Mouse (Mus musculus): ENCODE measurements around the gene Slc25a17.

Gene Slc25a17

DNA sequence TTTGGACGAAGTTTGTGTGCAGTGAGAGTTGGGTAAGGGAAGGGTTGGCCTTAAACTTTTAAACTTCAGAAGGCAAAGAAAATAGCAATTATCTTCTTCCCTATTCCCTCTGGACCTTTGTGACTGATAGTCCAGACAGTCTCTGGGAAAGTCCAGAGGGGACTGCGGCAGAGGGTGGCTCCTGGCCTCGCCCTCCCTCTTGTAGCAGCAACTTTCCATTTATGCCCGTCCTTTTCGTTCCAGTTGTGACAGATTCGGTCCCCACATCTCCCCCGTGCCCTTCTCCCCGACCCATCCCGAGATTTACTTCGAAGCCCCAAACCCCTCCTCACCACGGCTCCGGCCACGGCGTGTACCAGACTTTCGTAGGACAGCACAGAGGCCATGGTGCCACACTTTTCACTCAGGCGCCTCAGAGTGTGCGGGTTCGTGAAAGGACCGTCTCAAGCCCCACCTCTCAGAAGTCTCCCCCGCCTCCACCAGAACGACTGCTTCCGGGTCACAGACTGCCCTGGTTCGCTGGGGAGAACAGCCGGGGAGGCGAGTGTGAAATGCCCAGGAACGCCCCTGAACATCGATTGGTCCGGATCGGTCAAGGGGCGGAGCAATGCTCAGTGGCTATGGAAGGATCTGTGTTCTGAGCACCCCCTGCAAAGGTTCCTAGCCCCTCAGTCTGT is at the start of gene Slc25a17:
TSS of gene Slc25a17 (minus strand) at position 468 of the 677 bp plus-strand sequence.
- DNase-seq, result peak; percentile 95 to 96

DNA sequence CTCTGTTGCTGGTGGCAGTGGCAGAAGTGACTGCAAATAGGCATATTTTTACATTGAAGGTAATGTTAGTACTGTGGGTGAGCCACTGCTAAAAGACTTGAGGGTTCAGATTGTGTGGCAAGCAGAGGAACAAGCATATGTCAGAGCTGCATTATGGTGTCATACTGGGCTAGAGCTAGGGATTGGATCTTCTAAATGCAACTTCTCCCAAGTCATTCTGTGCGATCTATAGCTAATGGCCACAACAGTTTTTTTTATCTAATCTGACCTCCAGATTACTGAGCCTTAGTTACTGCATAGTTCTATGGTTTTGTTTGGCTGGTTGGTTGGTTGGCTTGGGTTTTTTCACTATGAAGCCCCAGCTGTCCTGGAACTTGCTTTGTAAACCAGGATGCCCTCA is 47.6 kb upstream of the Slc25a17 start, which contains the start of gene Dnajb7:
TSS of gene Dnajb7 (minus strand) at position 101 of the 400 bp plus-strand sequence.
- DNase-seq, result no peak

DNA sequence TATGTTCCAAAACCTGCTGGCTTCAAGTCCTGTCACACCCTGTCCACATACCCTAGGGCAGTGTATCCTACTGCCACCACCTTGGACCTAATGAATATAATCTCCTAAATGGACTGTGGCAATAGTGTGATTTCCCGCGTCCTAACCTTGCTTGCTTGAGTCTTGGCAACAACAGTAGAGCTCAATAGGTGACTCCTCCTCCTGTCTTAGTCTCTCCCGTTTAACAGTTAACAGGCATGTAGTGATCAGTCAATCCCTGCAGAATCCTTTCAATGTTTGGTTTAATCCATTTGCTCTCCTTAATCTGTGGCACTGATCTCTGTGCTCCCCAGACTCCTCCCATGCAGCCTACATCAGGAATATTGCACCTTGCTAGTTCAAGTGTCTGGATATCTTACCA is 44.4 kb upstream of the Slc25a17 start:
- DNase-seq, result no peak

DNA sequence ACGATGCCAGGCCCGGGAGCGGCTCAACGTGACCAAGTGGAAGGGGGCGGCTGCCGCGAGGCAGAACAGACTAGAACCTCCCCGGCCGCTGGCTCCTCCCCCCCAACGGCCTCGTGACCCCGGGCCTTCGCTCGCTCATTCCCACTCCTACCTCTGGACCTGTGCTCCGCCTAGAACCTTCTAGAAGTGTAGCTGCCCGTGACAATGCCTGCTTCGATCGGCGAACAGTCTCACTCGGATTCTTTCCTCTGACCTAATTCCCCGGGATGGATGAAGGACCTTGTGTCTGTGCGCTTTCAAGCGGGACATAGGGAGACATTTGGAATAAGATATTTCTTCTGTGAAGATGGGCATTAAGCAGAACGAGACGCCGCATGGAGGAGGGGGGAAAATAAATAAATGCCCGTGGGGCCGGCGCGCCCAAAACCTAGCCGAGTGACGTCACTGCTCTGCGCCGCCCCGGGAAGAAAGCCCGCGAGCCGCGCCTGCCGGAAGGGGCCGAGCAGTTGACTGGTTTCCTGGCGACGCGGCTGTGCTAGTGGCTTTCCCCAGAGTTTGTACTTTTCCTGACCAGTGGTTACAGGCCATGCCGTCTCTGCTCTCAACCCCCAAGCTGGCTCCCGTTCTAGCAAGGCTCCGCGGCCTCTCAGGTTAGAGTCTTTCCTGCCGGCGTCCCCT is 39.2 kb upstream of the Slc25a17 start, which contains the start of the genes St13 and Xpnpep3:
TSS of gene St13 (minus strand) at position 440 of the 678 bp plus-strand sequence.
TSS of gene Xpnpep3 (plus strand) at position 501 of the 678 bp plus-strand sequence.
- peak; percentile 96 to 97 for DNase-seq

DNA sequence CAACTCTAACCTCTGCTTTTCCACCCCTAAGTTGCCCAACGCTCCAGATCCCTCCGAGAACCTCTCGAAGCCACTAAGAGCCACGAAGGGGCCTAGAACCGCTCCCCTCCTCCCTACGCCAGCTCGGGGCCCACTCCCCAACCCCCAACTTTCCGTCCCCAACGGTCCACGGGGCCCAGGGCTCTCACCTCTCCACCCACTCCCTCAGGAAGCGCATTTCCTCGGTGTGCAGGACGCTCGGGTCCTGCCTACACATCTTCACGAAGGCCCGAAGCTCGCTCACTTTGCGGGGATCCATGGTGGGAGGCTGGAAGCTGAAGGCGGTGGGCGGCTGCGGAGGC is 38.7 kb upstream of the Slc25a17 start:
- no peak for DNase-seq

DNA sequence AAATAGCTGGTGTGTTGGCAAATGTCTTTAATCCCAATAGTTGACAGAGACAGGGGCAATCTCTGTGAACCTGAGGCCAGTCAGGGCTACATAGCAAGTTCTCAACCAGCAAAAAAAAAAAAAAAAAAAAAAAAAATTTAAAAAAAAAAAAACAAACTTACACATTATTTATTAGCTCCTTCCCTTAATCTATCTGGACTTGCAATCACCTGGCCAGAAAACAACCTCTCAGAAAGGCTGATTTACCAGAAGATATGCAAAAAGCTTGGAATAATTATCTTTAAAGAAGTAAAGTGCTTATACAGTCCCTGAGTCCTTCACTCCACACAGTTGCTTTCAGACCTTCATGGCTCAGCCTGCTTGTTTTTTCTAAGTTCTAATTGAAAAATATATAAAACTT is 37.6 kb upstream of the Slc25a17 start:
- no peak for DNase-seq

DNA sequence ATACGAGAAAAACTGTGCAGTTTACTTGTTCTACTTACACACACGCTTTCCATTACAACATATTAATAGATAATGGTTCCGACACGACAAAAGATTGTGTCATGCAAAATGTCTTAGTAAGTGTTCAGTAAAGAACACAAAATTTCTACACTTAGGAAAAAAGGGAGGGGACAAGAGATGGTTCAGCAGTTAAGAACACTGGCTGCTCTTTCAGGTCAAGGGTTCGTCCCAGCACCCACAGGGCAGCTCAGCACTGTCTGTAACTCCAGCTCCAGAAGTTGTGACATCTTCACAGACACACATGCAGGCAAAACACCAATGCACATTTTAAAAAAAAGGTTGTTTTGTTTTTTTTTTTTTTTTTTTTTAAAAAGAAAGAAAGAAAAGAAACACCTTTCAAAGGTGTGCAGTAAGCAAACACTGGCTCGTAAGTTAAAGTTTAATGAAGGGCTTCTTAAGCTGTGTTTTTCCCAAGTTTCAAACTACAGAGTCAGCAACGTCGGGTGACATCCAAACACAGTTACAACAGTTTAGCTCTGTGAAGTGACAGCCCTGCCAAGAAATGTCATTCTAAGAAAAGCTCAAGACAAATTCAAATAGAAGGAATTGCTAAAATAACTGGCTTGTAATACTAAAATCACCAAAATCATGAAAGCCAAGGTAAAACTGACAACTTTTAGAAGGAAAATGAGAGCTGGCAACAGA is 33.8 kb upstream of the Slc25a17 start:
- DNase-seq, result peak; percentile 35 to 39

DNA sequence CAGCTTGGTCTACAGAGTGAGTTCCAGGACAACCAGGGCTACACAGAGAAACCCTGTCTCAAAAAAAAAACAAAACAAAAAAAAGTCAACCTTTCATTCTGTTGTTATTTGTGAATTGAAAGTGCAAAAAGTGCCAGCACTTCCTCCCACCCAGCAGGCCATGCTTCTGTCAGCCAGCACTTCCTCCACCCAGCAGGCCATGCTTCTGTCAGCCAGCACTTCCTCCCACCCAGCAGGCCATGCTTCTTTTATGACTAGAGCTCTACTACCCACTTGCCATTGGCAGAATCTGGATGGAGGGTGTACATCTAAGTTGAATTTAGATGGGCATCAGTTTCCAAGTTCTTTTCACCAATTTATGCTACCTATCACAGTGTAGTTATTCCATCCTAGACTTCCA is 32.4 kb upstream of the Slc25a17 start:
- no peak for DNase-seq

DNA sequence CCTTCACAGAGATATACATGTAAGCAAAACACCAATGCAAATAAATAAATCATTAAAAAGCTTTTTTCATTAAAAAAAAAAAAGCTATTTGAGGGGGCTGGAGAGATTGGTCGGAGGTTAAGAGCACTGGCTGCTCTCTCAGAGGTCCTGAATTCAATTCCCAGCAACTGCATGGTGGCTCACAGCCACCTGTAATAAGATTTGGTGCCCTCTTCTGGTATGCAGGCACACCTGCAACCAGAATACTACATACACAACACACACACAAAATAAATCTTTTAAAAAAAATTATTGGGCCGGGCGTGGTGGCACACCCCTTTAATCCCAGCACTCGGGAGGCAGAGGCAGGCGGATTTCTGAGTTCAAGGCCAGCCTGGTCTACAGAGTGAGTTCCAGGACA is 25.7 kb upstream of the Slc25a17 start:
- no peak for DNase-seq

DNA sequence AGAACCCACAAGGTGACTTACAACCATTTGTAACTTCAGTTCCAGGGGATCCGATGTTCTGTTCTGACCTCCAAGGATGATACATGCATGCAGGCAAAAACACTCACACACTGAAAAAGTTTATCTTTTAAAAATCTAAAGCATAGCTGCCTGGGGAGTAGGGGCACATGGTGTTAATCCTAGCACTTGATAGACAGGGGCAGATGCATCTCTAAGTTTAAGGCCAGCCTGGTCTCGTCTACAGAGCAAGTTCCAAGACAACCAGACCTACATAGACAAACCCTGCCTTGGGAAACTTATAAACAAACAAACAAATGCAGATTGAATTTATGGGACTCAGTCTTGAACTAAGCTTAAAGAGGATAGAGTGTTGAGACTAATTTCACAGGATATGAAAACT is 18.2 kb upstream of the Slc25a17 start:
- DNase-seq, result no peak

DNA sequence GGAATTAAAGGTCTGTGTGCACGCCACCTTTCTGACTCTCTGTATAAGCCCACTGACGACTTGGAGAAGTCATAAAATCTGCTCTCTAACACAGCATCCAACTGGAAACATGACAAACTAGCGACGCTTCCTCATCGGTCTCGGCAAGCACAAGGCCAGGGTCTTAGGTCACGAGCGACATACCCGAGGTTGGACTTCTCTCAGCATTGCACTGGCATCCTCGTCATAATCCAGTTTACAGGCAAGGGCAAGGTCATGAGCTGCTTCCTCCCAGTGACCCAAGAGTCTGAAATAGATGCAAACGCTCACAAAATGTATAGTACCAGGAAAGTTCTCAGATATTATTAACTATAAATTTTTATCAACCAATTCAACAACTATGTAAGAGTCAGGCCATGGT is 14.0 kb upstream of the Slc25a17 start:
- no peak for DNase-seq

DNA sequence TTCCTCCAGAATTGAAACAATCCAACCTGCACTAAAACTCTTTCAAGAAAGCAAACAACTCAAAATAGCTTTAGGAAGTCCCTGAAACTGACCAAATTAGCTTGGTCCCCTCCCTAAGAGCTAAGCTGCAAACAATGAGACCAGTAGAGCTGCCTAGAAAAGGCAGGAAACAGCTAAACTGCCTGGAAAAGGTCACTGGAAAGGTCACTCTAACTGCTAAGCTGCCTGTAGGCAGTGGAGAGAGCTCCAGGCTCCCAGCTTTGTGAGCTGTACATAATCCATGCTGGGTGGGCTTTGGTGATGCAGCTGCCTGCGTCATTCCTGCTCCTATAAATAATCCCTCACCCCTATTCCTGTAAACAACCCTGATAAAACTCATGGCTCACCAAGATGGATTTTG is 9.7 kb upstream of the Slc25a17 start:
- no peak for DNase-seq

DNA sequence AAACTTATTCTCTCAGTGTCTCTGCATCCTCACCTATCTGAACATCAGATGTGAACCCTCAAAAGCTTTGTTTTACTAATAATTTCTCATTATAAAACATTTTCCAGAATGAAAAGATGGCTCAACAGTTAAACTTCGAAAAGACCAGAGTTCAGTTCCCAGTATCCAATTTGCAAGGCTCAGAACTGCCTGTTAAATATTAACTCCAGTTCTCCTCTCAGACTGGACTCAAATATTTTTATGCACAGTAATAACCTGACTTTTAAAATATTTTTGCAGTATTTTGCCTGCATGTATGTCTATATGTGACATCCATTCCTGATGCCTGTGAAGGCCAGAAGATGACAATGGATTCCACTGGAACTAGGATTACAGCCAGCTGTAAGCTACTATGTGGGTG is 8.0 kb upstream of the Slc25a17 start:
- DNase-seq, result peak in 1 of 2 experiments; percentile 17

DNA sequence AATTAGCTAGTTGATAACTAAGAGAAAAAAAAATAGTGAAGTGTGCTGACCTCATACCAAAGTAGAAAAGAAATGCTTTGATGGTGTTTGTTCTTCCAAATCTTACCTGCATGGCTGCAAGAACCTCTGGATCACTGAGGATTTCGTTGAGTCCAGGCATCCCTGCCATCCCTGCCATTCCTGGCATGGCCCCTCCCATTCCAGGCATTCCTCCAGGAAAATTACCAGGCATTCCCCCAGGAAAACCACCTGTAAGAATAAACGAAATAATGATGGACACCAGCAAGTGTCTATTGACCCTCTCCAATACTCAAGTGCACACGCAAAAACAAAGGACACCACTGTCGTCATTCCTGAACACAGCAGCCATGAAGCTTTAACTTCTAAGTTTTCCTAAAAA is 5.6 kb upstream of the Slc25a17 start:
- peak in 1 of 2 experiments; percentile 39 for DNase-seq

DNA sequence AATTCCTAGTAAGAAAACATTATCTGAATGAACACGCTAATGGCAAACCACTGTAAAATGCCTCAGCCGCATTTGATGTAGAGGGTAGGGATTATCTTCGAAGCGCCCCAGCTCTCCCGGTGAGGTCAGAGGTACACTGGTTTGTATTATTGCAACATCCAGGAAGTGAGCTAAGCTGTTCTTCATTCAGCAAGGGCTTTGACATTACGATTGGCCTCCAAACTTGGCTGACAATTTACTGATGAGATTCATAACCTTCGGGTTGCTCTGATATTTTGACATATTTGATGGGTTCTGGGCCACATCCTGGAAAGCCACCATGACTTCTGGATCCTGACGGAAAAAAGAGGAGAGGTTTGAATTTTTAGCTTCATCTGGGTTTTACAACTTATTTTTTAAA is 4.6 kb upstream of the Slc25a17 start:
- DNase-seq, result no peak

DNA sequence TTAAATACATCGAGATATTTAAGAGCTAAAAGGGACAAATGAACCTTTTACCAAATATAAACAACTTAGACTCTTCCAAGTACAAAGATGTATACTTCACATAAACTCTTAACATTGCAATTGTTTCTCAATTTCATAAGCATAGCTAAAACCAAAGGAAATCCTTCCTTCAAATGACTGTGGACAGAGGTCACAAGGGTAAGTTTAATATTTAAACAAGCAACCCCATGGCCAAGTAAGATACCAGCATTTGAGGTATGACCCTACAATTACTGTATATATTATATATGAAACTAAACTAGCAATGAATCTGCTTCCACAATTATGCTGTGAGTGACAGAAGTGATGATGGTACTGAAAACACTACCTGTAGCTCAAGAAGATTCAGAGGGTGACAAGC is 3.7 kb upstream of the Slc25a17 start:
- DNase-seq, result peak in 1 of 2 experiments; percentile 32

DNA sequence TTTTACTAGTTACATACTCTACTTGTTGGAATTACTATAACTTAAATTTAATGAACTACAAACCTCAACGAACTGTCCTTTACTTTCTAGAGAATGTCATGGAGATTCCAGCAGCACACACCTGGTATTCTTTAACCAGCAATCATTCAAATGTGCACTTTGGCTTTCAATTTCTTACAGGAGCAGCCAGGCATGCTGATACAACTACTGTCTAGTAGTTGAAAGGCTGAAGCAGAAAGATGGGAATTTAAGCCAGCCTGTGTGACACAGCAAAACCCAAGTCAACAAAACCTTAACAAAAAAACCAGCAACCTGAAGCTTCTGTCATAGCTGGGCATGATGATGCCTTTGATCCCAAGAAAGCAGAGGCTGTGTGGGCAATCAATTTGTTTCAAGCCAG is 1.9 kb upstream of the Slc25a17 start:
- peak; percentile 40 to 65 for DNase-seq

DNA sequence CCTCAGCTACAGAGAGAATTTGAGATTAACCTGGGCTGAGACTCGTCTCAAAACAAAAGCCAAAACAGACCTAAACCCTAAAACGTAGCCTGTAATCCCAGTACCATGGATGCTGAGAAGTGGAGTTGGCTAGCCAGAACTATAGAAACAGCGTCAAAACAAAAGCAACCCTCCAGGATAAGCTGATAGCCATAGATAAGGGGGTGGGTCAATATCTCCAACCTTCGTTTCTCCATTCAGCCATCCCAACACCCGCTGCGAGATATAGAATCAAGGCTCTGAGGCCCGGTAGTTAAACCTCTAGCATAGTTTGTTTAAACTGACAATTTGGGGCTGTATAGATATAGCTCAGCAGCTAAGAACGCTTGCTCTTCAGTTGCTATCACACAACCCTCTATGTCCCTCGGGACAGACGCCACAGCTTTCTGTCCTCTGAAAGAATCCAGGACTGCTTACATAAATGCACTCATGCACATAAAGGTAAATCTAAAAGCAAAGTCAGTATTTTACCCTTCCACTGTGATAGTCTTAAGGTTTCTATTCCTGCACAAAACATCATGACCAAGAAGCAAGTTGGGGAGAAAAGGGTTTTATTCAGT is 904 bp upstream of the Slc25a17 start:
- no peak for DNase-seq

DNA sequence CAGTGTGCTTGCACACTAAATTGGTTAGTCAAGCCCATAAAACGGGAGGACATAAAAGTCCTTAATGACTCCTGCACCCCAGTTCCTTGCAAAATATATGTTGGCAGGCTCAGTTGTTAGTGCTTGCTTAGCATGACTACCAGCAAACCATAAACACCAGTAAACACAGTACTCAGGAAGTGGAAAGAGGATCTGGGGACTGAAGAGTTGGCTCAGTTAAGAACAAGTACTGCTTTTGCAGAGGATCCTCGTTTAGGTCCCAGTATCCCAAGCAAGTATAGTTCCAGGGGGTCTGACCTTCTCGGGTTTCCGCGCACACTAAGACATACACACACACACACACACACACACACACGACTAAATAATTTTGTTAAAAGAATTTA is 401 bp upstream of the Slc25a17 start:
- DNase-seq, result no peak

DNA sequence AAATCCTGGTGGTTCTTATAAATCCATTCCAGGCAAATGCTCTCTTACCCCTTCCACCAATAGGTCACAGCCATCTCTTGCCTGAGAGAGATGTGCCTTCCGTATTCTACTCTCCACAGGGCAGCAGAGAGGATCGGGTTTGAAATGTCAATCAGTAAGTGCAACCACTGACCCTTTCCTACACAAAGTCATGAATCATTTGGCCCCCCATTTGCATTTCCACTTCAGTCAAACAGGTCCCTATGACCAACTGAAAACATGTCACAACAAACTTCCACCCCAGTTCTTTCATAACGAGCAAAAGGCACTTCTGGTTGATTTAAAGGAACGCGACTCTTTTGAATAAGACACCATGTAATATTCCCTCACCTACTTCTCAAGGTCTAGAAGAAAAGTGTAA is 1.2 kb downstream of the Slc25a17 start:
- DNase-seq, result no peak

DNA sequence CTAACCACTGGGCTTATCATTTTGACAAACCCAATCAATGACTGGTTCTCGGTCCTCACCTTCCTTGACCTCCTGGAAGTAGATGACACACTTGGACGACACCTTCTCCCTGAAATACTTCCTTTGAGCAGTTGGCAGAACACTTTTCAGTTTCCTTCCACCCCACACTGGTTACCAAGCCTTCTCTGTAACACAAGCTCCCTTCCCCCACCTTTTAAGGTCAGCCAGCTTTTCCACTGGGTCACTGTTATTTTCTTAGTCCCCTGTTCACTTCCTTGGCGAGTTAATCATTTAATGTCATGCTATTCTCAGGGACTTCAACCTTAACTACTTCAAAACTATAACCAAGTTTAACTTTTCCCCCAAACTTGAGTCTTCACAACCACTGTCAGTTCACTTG is 1.7 kb downstream of the Slc25a17 start:
- DNase-seq, result peak; percentile 61 to 77

DNA sequence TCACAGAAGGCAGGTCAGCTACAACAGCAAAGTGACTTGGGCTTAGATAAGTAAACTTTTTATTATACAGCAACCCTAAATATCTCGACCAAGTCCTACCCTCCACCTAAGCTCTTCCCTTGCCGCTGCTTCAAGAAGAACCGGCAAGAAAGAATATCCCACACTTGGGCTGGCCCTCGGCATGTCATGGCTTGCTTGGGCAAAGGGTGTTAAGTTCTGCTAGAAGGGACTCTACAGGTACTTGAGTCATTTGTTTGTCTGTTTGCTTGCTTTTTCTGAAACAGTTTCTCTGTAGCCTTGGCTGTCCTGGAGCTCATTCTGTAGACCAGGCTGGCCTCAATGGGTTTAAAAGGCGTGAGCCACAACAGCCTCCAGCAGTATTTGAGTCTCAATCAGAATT is 3.7 kb downstream of the Slc25a17 start:
- no peak for DNase-seq

DNA sequence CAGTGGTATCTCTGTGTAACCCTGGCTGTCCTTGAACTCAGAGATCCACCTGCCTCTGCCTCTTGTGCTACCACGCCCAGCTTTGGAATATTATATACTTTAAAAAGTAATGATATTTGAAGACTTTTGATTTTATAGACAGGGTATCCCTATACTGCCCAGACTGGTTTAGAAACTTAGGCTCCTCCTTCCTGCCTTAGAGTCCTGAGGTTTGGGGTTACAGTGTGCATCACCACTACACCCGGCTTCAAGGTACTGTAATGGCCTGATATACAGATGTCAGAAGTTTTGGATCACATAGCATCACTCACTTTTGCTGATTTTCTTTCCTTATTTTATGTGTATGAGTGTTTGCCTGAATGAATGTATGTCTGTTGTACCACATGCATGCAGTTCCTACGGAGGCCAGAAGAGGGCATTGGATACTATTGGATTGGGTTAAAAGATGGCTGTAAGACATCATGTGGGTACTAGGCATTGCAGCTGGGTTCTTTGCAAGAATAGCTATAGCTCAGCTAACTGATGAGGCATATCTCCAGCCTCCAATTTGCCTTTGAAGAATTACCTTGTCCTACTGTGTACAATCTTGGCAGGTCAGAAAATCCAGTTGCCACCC is 5.4 kb downstream of the Slc25a17 start:
- peak; percentile 52 to 82 for DNase-seq
